Mouse (Mus musculus) embryonic fibroblast, embryonic 13.5 days (primary cell): ENCODE data around the gene Ogdh.

Experiments used
- CTCF ChIP-seq: IDR thresholded peaks from 2 replicates; pipeline ENCODE4 v1.5.1; 2011; ENCODE audit warnings: mild to moderate bottlenecking, control low read depth, low read length, moderate library complexity, borderline replicate concordance; ENCODE audit not compliant: insufficient read depth
- POLR2A ChIP-seq: IDR thresholded peaks from 2 replicates; pipeline ENCODE4 v1.6.1; 2011; ENCODE audit warnings: low read depth, mild to moderate bottlenecking, control low read depth, low read length, moderate library complexity

- TF ChIP-seq POLR2A (no peak), CTCF (no peak)
Observed at GRCm38 (mm10) chr11:6336689-6337088, 45.3 kb downstream of the Ogdh start.
